Mouse (Mus musculus): ENCODE results near the gene Clca3a2.

- TF ChIP-seq CTCF (IDR thresholded peaks at IDR 0.05; ENCODE audit: low read depth, low read length) (no peak), GATA2 (IDR thresholded peaks at IDR 0.05; ENCODE audit: borderline replicate concordance, low read depth, low read length) (no peak)
Observed at GRCm38 (mm10) chr3:144820632-144821031, 1.3 kb upstream of the Clca3a2 start.
